Mouse (Mus musculus): ENCODE measurements at regions not wholly inside any gene's neighbourhood (a gene's known extent, or its start where the extent isn't known, plus 50 kb on each side); places are given as distances from the start of the nearest gene placed in this dataset.

DNA sequence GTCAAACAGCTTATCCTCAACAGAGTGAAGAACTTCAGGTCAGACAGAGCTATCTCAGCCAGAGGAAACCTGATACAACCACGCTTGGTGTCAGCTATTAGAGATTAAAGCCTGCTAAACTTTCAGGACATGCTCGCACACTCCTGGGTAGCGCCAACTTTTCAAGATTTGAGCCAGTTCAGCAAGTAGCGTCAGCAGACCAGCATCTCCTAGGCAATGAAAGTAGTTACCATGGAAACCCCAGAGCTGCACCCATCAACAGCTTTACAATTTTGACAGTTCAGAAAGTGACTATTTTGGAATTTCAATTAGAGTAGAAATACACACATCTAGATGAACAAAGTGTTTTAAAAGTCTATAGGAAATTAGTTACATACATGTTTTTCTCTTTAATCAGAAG is 154.8 kb downstream of the Cd83 start:
- Histone ChIP-seq H3K36me3 (ENCODE audit: control insufficient read depth, insufficient read depth, low read length, poor library complexity, severe bottlenecking) (no peaks in the 10 kb centered on the region), H3K27me3 (ENCODE audit: control insufficient read depth, insufficient read depth, low read length, poor library complexity, severe bottlenecking) (no peaks in the 10 kb centered on the region)
- DNase-seq (ENCODE audit: low read depth, low spot score) = no peak

DNA sequence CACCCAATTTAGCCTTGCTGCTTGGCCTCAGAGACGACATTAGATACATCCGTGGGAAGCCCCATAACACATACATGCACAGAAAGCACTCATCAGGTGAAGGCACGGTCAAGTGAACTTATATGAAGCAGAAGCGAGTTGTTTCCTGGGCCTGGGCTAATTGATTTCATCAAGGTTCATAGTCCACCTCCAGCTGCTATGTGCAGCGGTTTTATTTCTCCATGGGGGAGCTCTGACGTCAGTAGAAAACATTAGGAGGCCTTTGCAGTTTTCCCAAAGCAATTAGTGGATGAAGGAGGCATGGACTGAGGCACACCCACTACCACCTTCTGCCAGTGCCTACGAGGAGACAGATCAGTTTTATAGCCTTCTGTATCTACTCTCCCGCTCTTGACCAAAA is 157.2 kb downstream of the Cd83 start:
- H3K27me3 ChIP-seq (ENCODE audit: control insufficient read depth, insufficient read depth, low read length, poor library complexity, severe bottlenecking) = no peaks in the 10 kb centered on the region
- H3K36me3 ChIP-seq (ENCODE audit: control insufficient read depth, insufficient read depth, low read length, poor library complexity, severe bottlenecking) = no peaks in the 10 kb centered on the region
- peak; percentile 30 for DNase-seq (ENCODE audit: low read depth, low spot score)

DNA sequence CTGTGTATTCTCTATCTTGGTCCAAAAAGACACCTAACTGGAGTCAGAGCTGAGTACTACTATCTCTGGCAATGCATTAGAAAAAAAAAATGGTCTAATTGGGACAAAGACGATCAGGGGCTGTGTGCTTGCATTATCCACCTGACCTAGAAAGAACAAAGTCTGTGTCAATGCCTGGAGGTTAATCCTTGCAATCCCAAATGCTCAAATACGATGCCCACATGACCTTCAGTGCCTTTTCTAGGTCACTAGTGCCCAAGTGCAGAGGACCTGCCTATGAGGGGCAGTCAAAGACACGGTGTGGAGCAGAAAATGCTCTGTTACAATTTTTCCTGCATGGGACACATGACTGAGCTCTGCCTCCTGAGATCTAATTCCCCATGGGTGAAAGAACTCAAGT is 164.0 kb downstream of the Cd83 start:
- no peaks in the 10 kb centered on the region for H3K27me3 ChIP-seq (ENCODE audit: control insufficient read depth, insufficient read depth, low read length, poor library complexity, severe bottlenecking)
- H3K36me3 ChIP-seq (ENCODE audit: control insufficient read depth, insufficient read depth, low read length, poor library complexity, severe bottlenecking) = no peaks in the 10 kb centered on the region
- no peak for DNase-seq (ENCODE audit: low read depth, low spot score)

DNA sequence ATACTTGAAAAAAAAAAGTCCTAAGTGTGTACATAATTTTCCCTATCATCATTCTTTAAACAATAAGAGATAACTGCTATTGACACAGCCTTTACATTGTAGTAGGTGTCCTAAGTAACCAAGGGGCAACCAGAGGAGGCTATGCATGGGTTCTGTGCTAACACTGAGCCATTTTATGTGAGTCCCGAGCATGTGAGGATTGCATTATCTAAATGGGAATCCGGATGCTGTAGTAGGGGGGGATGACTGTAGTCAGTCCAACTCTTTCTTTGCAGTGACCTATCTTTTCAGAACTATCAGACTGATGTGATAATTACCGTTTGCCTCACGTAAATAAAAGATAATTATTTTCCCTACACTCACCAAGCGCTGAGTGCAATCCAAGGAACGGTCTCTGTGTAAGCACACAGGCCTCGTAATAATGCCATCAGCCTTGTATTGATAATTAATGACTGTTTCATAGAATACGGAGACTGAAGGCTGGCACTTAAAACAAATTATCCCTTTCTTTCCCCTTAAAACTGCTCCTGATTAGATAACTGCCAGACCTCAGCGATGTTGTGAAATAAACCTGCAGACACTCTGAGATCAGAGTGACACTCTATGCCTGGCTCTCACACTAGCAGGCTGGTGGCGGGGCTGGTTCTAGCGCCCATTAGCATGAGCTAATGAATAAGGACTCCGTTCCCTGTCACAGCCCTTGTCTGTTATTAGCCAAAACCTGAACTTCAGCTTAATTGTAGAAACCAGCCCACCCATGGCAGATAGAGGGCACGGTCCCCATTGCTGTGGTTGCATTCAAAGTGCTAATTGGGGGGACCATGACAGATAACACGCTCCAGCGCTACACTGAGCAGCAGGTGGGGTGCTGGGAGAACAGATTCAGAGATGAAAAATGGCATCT is 165.4 kb downstream of the Cd83 start:
- Histone ChIP-seq H3K27me3 (ENCODE audit: control insufficient read depth, insufficient read depth, low read length, poor library complexity, severe bottlenecking) (no peaks in the 10 kb centered on the region), H3K36me3 (ENCODE audit: control insufficient read depth, insufficient read depth, low read length, poor library complexity, severe bottlenecking) (no peaks in the 10 kb centered on the region)
- no peak for DNase-seq (ENCODE audit: low read depth, low spot score)

DNA sequence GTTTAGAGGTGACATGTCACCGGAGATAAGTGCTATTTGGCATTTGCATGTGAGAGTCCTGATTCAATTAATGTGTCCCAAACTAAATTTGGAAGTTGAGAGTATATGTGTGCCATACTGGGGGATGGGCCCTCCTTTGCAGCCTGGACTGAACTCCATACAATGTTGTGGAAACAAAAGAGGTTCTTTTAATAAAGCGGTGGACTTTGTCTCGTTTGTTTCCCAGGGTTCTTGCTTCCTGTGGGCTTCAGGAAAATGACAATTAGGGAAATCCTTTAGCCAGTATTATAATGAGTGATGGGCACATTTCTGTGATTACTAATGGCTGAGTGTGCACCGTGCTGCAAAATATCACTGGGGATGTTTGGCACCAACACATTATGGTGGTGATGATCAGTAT is 167.9 kb downstream of the Cd83 start:
- DNase-seq (ENCODE audit: low read depth, low spot score) = no peak
- Histone ChIP-seq H3K27me3 (ENCODE audit: control insufficient read depth, insufficient read depth, low read length, poor library complexity, severe bottlenecking) (no peaks in the 10 kb centered on the region), H3K36me3 (ENCODE audit: control insufficient read depth, insufficient read depth, low read length, poor library complexity, severe bottlenecking) (no peaks in the 10 kb centered on the region)

DNA sequence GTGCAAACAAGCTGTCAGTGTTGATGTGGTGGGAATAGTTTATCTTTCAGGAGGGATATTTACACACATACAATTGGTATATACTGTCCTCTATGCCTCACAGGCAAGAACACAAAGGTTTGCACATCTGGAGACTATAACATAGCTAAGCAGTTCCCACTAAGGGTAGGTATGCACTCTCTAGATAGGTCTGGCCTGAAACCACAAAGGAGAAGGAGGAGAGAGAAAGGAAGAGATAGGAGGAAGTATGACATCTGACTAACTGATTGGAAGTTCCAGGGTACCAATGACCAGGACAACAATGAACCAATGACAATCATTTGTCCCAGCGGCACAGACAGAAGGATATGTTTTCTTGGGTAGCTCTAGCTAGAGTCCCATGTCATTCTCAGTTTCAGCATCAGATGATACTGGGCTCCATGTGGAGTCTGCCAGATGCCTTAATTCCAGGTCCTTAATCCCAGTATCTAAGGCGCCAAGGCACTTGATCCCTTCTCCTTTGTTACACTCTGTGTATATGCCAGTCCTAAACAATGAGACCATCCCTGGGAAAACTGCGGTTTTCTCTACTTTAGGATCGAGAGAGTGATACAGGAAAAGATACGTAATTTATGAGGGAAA is 168.5 kb downstream of the Cd83 start:
- DNase-seq (ENCODE audit: low read depth, low spot score) = no peak
- H3K36me3 ChIP-seq (ENCODE audit: control insufficient read depth, insufficient read depth, low read length, poor library complexity, severe bottlenecking) = no peaks in the 10 kb centered on the region
- no peaks in the 10 kb centered on the region for H3K27me3 ChIP-seq (ENCODE audit: control insufficient read depth, insufficient read depth, low read length, poor library complexity, severe bottlenecking)

DNA sequence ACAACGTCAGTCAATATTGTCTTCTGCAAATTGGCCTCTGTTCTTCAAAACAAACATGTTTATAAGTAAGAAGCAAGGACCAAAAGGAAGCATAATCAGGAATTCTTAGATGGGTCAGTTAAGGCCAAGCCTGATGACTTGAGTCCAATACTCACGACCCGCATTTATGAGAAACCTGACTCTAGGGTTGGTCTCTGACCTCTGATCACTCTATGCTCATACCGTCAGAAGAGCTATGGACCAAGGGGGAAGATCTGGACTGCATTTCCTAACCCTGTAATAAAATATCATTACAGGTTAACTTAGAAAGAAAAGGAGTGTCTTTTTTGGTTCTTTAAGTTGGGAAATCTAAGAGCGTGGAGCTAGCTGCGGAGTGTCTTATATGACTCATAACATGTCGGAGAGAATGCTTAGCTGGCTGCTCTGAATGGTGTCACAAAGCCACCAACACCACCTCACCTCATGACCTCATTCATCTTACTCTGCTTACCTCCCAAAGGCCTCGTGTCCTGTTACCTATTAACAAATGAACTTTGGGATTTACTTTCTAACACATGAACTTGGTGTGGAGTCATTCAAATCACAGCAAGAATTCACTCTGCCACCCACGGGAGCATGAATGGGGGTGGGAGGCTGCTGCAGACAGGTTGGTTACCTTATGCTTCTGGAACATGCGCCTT is 170.3 kb downstream of the Cd83 start:
- no peaks in the 10 kb centered on the region for H3K27me3 ChIP-seq (ENCODE audit: control insufficient read depth, insufficient read depth, low read length, poor library complexity, severe bottlenecking)
- no peaks in the 10 kb centered on the region for H3K36me3 ChIP-seq (ENCODE audit: control insufficient read depth, insufficient read depth, low read length, poor library complexity, severe bottlenecking)
- no peak for DNase-seq (ENCODE audit: low read depth, low spot score)

DNA sequence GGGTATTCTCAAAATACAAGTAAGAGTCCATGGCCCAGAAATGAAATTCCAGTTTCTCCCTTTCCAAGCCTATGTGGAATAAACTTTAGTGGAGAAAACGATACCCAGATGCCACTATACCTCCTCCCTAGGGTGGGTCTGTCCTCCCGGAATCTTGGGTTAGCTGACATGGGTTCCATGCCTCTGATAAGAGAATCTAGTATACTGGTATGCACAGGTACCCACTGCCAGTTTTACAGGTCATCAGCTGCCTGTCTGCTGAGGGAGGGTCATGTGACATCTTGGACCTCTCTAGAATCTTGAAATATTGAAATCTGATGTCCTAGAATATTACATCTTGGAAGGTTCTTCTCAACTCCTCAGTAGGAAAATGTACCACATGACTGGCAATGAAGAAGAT is 172.5 kb downstream of the Cd83 start:
- Histone ChIP-seq H3K36me3 (ENCODE audit: control insufficient read depth, insufficient read depth, low read length, poor library complexity, severe bottlenecking) (no peaks in the 10 kb centered on the region), H3K27me3 (ENCODE audit: control insufficient read depth, insufficient read depth, low read length, poor library complexity, severe bottlenecking) (no peaks in the 10 kb centered on the region)
- DNase-seq (ENCODE audit: low read depth, low spot score) = no peak

DNA sequence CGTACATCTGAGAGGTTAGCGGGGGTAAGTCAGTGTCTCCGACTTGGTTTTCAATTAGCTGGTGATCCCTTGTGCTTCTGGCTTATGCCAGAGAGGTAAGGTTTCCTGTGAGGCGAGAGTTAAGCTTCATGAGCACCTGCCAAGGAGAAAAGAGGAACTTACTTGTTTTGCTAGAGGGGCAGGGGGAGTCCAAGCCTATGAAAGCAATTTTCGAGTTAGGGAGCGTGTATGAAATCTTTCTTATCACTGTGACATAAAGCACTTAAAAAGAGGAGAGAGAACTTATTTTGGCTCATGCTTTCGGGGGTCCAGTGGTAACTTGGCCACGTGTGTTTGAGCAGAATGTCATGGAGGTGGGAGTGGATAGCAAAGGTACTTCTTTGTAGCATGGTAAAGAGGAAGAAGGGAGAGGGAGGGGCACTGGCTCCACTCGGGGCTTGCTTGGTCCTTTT is 174.6 kb downstream of the Cd83 start:
- no peaks in the 10 kb centered on the region for H3K36me3 ChIP-seq (ENCODE audit: control insufficient read depth, insufficient read depth, low read length, poor library complexity, severe bottlenecking)
- H3K27me3 ChIP-seq (ENCODE audit: control insufficient read depth, insufficient read depth, low read length, poor library complexity, severe bottlenecking) = no peaks in the 10 kb centered on the region
- DNase-seq (ENCODE audit: low read depth, low spot score) = peak; percentile 80

DNA sequence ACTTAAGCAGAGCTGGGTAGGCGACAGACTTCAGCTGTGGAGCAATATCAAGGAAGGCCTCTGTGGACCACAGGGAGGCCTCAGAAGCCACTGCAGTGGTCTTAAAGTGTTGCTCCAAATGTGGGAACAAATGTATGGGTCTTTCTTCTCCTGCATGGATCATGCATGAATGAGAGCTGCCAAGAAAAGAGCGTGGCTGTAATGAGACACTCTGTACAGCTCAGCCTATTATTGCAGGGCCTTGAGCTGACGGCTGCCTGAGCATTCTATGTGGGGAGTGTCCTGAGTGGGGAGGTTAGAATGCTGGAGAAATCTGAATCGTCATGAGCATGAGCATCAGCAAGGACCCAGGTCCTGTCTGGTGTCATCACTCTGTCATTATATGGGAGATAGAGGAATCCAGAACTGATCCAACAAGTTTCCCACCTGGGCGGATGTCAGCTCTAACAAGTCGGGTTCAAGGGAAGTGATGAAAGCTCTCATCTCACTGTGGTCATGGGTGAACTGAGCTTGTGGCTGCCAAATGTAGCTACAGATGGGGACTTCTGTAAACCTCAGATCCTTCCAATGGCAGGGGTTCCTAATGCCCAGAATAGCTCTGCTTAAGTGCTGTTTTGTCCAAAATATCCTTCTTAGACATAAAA is 176.6 kb downstream of the Cd83 start:
- no peaks in the 10 kb centered on the region for H3K27me3 ChIP-seq (ENCODE audit: control insufficient read depth, insufficient read depth, low read length, poor library complexity, severe bottlenecking)
- peaks cover 2% of the 10 kb centered on the region for H3K36me3 ChIP-seq (ENCODE audit: control insufficient read depth, insufficient read depth, low read length, poor library complexity, severe bottlenecking)
- DNase-seq (ENCODE audit: low read depth, low spot score) = peak; percentile 70

DNA sequence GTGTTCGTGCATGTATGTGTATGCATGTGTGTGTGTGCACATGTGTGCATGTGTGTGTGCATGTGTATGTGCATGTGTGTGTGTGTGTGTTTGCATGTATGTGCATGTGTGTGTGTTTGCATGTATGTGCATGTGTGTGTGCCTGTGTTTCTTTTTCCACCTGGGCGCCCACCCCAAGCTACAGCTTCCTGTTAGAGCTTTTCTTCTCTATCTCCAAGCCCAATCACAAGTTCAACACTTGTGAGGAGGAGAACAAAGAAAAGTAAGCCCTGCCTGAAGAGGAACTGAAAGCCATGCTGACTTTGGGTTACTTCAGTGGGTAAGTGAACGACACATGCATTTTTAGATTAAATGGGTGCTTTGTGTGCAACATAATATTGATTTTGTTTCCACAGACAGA is 177.4 kb downstream of the Cd83 start:
- Histone ChIP-seq H3K27me3 (ENCODE audit: control insufficient read depth, insufficient read depth, low read length, poor library complexity, severe bottlenecking) (no peaks in the 10 kb centered on the region), H3K36me3 (ENCODE audit: control insufficient read depth, insufficient read depth, low read length, poor library complexity, severe bottlenecking) (peaks cover 2% of the 10 kb centered on the region)
- DNase-seq (ENCODE audit: low read depth, low spot score) = peak; percentile 84

DNA sequence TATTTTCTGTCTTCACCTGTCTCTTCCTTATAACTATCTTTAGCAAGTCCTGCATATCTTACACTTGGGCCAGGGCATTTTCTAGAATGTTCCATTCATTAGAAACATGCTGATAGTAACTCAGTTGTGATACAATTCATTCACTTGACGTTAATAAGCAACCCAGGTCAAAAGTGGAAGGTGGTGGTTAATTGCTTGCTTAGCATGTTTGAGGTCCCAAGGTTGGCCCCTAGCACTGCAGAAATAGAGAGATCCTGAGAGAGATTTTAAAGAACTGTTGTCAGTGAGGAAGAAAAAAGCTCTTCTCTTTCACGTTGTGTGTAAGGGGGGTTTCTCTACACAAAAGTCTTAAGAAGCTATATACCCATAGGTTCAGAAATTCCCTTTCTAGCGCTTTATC is 178.7 kb downstream of the Cd83 start:
- peaks cover 2% of the 10 kb centered on the region for H3K36me3 ChIP-seq (ENCODE audit: control insufficient read depth, insufficient read depth, low read length, poor library complexity, severe bottlenecking)
- H3K27me3 ChIP-seq (ENCODE audit: control insufficient read depth, insufficient read depth, low read length, poor library complexity, severe bottlenecking) = no peaks in the 10 kb centered on the region
- DNase-seq (ENCODE audit: low read depth, low spot score) = no peak

DNA sequence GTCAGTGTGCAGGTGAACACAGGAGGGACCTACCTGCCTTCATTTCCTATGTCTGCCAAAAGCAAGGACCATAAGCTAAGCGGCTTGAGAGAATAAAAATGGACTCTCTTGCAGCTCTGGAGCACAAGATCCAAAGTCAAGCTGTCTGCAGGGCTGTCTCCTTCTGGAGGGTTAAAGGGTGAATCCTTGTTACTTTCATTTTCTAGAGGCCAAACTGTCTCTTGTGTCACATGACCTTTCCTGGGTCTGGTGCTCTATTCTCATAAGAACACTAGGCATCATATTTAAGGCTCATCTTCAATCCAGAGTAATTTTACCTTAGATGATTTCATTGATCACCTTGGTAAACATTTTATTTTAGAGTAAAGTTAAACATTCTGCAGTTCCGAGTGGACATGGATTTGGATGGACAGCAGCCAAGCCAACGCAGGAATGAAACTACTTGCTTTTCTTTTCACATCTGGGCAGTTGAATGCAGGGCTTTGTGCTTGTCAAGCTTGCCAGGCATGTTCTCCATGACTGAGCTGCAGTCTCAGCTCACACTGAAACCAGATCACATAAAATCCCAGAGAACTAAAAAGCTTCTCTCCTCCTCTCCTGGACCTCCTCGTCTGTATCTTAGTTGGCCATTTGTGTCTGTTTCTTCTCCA is 180.8 kb downstream of the Cd83 start:
- no peaks in the 10 kb centered on the region for H3K27me3 ChIP-seq (ENCODE audit: control insufficient read depth, insufficient read depth, low read length, poor library complexity, severe bottlenecking)
- no peak for DNase-seq (ENCODE audit: low read depth, low spot score)
- peaks cover 4% of the 10 kb centered on the region for H3K36me3 ChIP-seq (ENCODE audit: control insufficient read depth, insufficient read depth, low read length, poor library complexity, severe bottlenecking)

DNA sequence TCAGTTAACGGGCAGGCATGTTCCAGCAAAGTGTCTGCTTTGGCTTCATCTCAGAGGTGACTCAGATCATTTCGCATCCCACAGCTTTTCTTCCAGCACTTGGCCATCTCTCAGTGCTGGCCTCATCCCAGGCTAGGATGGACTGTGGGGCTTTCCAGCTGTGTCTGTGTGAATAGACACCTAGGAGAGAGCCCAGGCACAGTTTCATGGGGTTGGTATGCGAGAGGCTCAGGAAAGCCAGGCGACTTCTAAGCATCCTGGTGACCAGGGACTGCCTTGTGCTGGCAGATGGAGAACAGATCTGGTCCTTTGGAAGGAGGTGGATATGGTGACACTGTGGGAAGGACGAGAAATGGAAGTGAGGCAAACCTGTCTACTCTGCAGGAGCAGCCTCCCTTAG is 182.9 kb downstream of the Cd83 start:
- peaks cover 5% of the 10 kb centered on the region for H3K36me3 ChIP-seq (ENCODE audit: control insufficient read depth, insufficient read depth, low read length, poor library complexity, severe bottlenecking)

More for the DNA sequence above, 182.9 kb downstream of the Cd83 start:
- no peaks in the 10 kb centered on the region for H3K27me3 ChIP-seq (ENCODE audit: control insufficient read depth, insufficient read depth, low read length, poor library complexity, severe bottlenecking)
- no peak for DNase-seq (ENCODE audit: low read depth, low spot score)

All from splenic B cell, adult 2 months (primary cell).